Mouse (Mus musculus): ENCODE data around the gene Tk1. TPM values are rescaled to one million over a fixed set of nuclear protein-coding genes. Genes with fewer than 3 reads are reported as not detected.
"Not testable (repeated sequence)": the region's sequence is repeated elsewhere in the genome, so short reads cannot be mapped to it uniquely, and the experiment has no call there.

The Tk1 gene
- total RNA-seq, 2 experiments from 2014 or later: 22.9 to 27.9 TPM

GRCm38 (mm10) chr11:117848271-117848984 is 22.5 kb upstream of the Tk1 start:
- intact Hi-C loops (cut with DNase I): loop anchor here (2.0 kb wide), 1 partner anchor 22 kb away; the partner anchor contains the start of gene Tk1
- DNase-seq: peak in 1 of 2 experiments; percentile 68

GRCm38 (mm10) chr11:117847593-117848215 is 21.8 kb upstream of the Tk1 start:
- no peak for DNase-seq
- intact Hi-C loops (cut with DNase I): loop anchor here (2.0 kb wide), 1 partner anchor 21 kb away; the partner anchor contains the start of gene Tk1

DNA sequence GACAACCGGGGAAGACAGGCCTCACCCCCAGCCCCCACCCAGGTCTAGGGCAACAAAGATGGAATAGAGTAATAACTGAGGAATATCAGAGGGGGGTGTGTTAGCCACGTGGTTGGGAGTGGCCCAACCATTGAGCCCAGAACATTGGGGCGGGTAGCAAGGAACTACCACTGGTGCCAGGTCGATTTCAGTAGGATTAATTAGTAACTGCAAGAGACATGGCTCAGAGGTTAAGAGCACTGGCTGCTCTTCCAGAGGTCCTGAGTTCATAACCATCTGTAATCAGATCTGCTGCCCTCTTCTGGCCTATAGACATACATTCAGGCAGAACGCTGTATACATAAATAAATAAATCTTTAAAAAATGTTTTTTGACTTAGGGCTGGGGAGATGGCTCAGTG is 20.7 kb upstream of the Tk1 start:
- no peak for DNase-seq
- intact Hi-C loops (cut with DNase I): no loop called here

- no peak for DNase-seq
- intact Hi-C loops (cut with DNase I): no loop called here
Measured at GRCm38 (mm10) chr11:117845651-117846050, 19.8 kb upstream of the Tk1 start.

GRCm38 (mm10) chr11:117844997-117845396 is 19.1 kb upstream of the Tk1 start:
- no peak for DNase-seq
- intact Hi-C loops (cut with DNase I): no loop called here

GRCm38 (mm10) chr11:117843434-117843833 is 17.5 kb upstream of the Tk1 start:
- intact Hi-C loops (cut with DNase I): no loop called here

DNA sequence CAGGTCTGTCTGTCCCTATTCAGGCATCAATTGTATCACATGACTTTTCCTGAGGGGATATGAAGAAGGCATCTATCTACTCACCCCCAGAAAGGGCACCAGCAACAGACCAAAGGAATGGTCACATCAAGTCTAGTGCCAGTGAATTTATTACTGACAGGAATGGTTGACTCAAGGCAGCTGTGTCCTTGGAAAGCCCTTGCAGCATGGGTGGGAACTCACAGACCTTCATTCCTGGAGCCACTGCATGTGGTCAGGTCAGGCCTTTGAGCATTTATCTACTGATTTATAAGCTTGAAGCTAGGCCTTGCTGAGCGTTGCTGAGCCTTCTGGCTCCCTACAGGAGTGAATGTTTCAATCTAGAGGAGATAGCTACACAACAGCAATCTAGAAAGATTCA is 15.0 kb upstream of the Tk1 start:
- intact Hi-C loops (cut with DNase I): no loop called here
- DNase-seq: no peak

More at GRCm38 (mm10) chr11:117843434-117843833, 17.5 kb upstream of the Tk1 start:
- no peak for DNase-seq

GRCm38 (mm10) chr11:117839021-117839420 is 13.1 kb upstream of the Tk1 start:
- intact Hi-C loops (cut with DNase I): loop anchor here (10.0 kb wide), 1 partner anchor 344 kb away; no protein-coding TSS in a partner anchor
- no peak for DNase-seq

GRCm38 (mm10) chr11:117838572-117838971 is 12.7 kb upstream of the Tk1 start:
- intact Hi-C loops (cut with DNase I): loop anchor here (10.0 kb wide), 1 partner anchor 344 kb away; no protein-coding TSS in a partner anchor
- DNase-seq: peak; percentile 65 to 71

DNA sequence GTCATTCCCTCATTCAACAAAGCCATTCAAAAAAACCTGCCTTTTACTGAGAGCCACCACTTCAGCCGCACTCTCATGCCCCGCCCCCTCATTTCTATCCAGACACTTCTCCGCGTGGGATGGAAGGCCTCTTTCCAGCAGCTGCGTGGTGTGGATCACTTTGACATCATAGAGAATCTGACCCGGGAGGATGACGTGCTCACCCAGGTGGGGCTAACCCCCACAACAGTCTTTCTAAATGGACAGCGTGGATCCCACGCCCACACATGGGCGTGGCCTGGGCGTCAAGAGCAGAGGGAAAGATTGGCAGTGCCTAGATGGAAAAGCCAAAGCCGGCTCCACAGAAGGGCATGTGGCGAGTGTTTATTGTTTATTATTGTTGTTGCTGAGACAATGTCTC is 10.4 kb upstream of the Tk1 start:
- intact Hi-C loops (cut with DNase I): loop anchor here (10.0 kb wide), 1 partner anchor 342 kb away; no protein-coding TSS in a partner anchor
- DNase-seq: no peak

DNA sequence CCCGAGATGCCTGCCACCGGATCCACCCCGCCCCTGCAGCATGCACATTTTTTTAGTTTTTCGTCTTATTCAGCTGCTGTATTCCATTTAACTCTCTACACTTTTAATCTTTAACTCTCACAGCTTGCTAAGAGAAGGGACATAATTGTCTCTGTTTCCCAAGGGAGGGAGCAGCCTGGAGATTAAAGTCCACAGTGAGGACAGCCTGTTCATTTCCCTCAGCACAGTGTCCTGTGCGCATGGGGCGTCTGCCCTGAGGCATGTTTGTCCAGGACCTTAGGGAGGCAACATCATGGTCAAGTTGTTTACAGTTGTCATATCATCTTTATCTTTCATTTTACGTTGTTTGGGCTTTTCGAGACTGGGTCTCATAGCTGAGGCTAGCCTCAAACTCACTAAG is 8.2 kb upstream of the Tk1 start:
- intact Hi-C loops (cut with DNase I): loop anchor here (10.0 kb wide), 1 partner anchor 339 kb away; no protein-coding TSS in a partner anchor

GRCm38 (mm10) chr11:117833509-117833908 is 7.6 kb upstream of the Tk1 start:
- intact Hi-C loops (cut with DNase I): loop anchor here (10.0 kb wide), 1 partner anchor 339 kb away; no protein-coding TSS in a partner anchor
- not testable (repeated sequence) for DNase-seq

More for the DNA sequence above, 8.2 kb upstream of the Tk1 start:
- DNase-seq: no peak

GRCm38 (mm10) chr11:117832086-117832969 is 6.4 kb upstream of the Tk1 start:
- intact Hi-C loops (cut with DNase I): loop anchor here (10.0 kb wide), 1 partner anchor 338 kb away; no protein-coding TSS in a partner anchor
- peak; percentile 72 to 81 for DNase-seq

- intact Hi-C loops (cut with DNase I): loop anchor here (10.0 kb wide), 1 partner anchor 336 kb away; no protein-coding TSS in a partner anchor
Measured at GRCm38 (mm10) chr11:117830401-117830800, 4.5 kb upstream of the Tk1 start.

GRCm38 (mm10) chr11:117829671-117830215 is 3.9 kb upstream of the Tk1 start:
- intact Hi-C loops (cut with DNase I): loop anchor here (2.0 to 10.0 kb wide), 3 partner anchors 335 to 449 kb away; no protein-coding TSS in a partner anchor
- peak; percentile 59 to 67 for DNase-seq

More at GRCm38 (mm10) chr11:117830401-117830800, 4.5 kb upstream of the Tk1 start:
- DNase-seq: no peak

GRCm38 (mm10) chr11:117828888-117829604 is 3.2 kb upstream of the Tk1 start:
- peak; percentile 79 to 80 for DNase-seq
- intact Hi-C loops (cut with DNase I): loop anchor here (2.0 to 10.0 kb wide), 2 partner anchors 354 to 448 kb away; no protein-coding TSS in a partner anchor

GRCm38 (mm10) chr11:117828149-117828887 is 2.4 kb upstream of the Tk1 start:
- intact Hi-C loops (cut with DNase I): loop anchor here (2.0 to 10.0 kb wide), 2 partner anchors 354 to 448 kb away; no protein-coding TSS in a partner anchor
- peak; percentile 53 to 62 for DNase-seq

- DNase-seq: peak in 1 of 2 experiments; percentile 25
- intact Hi-C loops (cut with DNase I): loop anchor here (2.0 to 10.0 kb wide), 2 partner anchors 21 to 353 kb away; partner anchors contain the start of gene Birc5
Measured at GRCm38 (mm10) chr11:117827386-117827785, 1.5 kb upstream of the Tk1 start.
